Mouse (Mus musculus) spleen, embryonic (tissue): Measurements from ENCODE around the gene Timm10b.

Source experiments
- CTCF ChIA-PET: fragments of 350-600 bp; sonication (Branson Sonifier 250); formaldehyde crosslinking; loops from one replicate; lab custom pipeline; 2022; lab: Charles Lee

The Timm10b gene

DNA sequence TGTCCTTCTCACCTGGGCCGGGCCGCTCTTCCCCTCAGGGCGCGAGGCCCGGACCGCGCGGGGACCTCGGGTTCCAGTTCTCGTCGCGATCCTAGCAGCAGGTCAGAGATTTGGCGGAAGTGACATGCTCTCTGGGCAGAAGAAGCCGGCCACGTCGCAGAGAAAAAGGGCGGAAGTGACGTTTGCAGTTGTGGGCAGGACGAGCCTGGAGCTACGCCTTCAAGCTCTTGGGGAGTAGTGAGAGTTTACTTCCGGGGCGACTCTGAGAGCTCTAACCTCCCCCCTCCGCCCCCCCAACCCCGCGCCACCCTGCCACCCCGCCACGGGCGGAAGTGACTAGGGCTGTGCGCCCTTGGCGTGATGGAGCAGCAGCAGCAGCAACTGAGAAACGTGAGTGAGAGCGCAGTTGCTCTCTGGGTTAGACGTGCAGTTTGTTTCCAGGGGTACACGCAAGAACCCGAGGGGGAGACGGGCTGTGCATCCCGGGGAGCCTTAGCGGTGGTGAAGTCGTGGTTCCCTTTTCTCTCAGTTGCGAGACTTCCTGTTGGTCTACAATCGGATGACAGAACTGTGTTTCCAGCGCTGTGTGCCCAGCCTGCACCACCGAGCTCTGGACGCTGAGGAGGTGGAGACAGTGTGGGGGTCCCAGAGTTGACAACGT, 507 bp downstream of the Timm10b start, which contains the start of the genes Arfip2 and Gm45799:
Gene Arfip2, minus strand, starts transcription at position 184 of the 661 bp plus-strand sequence.
Gene Gm45799, plus strand, starts transcription at position 320 of the 661 bp plus-strand sequence.
- CTCF ChIA-PET = no interaction called here

DNA sequence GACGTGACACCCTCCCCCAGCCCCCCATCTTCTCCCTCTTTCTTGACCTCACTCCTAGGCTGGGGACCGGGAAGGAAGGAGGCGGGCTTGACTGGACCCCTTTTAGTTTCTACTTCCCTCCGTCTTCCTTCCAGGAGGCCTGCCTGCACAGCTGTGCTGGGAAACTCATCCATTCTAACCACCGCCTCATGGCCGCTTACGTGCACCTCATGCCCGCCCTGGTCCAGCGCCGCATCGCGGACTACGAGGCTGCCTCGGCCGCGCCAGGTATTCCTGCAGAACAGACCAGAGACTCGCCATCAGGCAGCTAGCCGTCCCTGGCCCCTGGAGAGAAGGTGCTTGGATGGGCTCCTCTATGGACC, 1.0 kb downstream of the Timm10b start:
- CTCF ChIA-PET = interaction anchor here (0.7 kb wide), 1 partner anchor 10 kb away, joined by 3 read pairs; the partner anchor contains the start of gene Dnhd1

DNA sequence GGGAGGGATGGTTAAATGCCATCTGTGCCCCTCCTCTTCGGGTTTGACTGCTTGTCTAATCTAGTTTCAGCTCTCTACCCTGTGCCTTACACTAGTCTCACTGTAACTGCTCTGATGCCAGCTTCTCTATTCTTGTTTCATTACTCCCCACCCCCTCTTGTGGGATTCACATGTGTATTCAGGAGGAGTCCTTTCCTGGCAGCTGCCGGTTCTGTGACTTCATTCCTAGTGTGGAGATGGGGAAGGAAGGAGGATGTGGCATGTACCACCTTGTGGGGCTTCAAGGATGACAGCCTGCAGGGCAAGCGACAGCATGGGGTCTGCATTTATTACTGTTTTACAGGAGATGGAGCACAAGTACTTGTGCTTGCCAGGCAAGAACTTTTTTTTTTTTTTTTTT, 2.1 kb downstream of the Timm10b start:
- CTCF ChIA-PET = interaction anchor here (0.7 to 1.2 kb wide), 3 partner anchors 8 to 143 kb away, joined by 3 to 12 read pairs (median 4); no protein-coding TSS in a partner anchor

DNA sequence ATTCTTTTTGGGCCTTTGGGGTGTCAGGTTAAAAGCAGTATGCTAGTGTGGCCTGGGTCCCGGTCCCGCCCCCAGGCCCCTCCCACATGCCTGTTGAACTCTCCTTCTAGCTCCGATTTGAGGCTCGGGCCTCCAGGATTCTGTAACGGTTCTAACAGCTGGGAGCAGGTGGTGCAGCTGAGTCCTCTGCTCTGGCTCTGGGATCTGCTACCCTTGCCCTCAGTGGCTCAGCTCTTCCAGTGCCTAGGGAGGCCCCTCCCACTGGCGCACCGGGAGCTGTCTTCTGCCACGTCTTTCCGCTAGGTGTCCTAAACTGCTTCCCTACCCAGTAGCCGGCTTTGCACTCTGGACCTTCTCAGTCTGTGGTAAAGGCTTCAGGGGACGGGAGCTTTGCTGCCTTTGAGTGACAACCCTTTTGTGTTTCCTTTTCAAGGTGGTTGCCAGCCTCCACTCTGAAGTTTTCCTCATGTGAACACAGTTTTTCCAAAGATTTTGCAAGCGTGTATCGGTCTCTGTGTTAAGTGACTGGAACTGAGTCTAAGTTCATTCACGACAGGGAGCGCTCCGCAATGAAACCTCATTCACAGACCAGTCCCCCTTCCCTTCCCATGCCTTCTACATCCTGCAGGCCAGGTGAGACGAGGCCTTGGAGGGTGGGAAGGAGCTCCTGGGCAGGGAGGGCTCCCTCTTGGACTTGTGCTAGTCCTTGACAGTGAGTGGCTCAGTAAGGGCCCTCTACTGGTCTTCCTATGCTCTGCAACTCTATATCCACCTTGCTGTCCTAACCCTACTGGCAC, 11.0 kb downstream of the Timm10b start, which contains the start of gene Dnhd1:
Gene Dnhd1, plus strand, starts transcription at position 189 of the 797 bp plus-strand sequence.
- CTCF ChIA-PET = interaction anchor here (0.6 to 1.4 kb wide), 4 partner anchors 10 to 160 kb away, joined by 3 read pairs; partner anchors contain the start of gene Mrpl17

DNA sequence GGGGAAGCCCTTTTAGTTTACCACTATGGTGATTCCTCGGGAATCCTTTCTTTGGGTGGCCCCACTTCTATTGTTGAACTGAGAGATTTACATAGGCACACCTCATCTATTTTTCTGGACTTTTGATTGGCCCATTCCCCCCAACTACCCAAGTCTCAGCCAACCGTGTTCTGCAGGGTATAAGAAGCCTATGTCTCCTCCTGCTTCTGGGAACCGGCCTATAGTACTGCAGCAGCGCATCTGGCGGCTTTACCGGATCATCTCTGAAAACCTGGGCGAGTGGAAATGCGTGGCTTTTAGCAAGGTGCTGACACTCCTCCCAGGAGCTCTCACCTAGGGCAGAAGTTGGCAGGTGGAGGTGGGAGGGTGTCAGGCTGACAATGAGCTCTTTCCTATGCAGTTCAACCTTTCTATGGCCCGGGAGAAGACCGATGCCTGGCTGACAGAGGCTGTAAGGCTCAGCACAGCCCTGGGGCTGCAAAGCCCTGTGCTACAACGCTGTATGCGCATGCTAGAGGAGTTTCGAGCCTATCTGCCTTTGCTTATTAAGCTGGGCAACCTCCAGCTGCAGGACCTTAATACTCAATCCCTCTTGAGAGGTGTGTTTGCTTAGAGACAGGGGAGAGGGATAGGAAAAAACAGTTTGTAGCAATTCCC, 45.8 kb downstream of the Timm10b start:
- CTCF ChIA-PET = no interaction called here

DNA sequence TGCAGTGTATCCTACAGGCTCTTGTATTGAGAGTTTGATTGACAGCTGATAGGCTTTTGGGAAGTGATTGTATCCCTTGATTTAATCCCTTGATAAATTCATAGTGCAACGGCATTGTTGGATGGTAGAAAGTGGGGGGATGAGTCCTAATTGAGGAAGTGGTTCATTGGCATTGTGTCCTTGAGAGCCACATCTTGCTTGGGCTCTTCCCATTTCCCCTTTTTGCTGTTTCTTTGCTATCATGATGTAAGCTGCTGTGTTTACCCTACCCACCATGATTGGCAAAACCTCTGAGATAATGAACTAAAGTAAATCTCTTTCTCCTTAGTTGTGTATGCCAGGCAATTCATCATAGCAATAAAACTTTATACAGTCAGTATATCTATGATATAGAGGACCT, 51.0 kb downstream of the Timm10b start:
- CTCF ChIA-PET = no interaction called here
